Mouse (Mus musculus) monocyte, adult 5-6 weeks (primary cell): ENCODE measurements at regions not wholly inside any gene's neighbourhood (a gene's known extent, or its start where the extent isn't known, plus 50 kb on each side); places are given as distances from the start of the nearest gene placed in this dataset.

Source experiments
- ATAC-seq: fragments of 153-309, 156-312 bp; replicated peaks from 2 replicates; pipeline ENCODE4 v1.8.0; 2017; ENCODE audit warnings: mild to moderate bottlenecking; ENCODE audit not compliant: low TSS enrichment, insufficient number of reproducible peaks, severe bottlenecking, poor library complexity, low FRiP score

- ATAC-seq: no peak
These were observed 65.6 kb downstream of the En1 start for GRCm38 (mm10) chr1:120667776-120668175.

GRCm38 (mm10) chr1:120683532-120684245 is 81.5 kb downstream of the En1 start:
- ATAC-seq: no peak

GRCm38 (mm10) chr1:120685650-120686244 is 83.5 kb downstream of the En1 start:
- ATAC-seq: no peak

GRCm38 (mm10) chr1:120691571-120691970 is 89.4 kb downstream of the En1 start:
- no peak for ATAC-seq

- ATAC-seq: no peak
These were observed 96.0 kb downstream of the En1 start for GRCm38 (mm10) chr1:120698189-120698588.

GRCm38 (mm10) chr1:120704201-120704600 is 102.0 kb downstream of the En1 start:
- no peak for ATAC-seq

GRCm38 (mm10) chr1:120706011-120706410 is 103.8 kb downstream of the En1 start:
- ATAC-seq: no peak

GRCm38 (mm10) chr1:120708511-120708910 is 106.3 kb downstream of the En1 start:
- ATAC-seq: no peak

GRCm38 (mm10) chr1:120715105-120715877 is 113.1 kb downstream of the En1 start:
- no peak for ATAC-seq

GRCm38 (mm10) chr1:120726777-120727176 is 124.6 kb downstream of the En1 start:
- no peak for ATAC-seq

GRCm38 (mm10) chr1:120727427-120727826 is 125.2 kb downstream of the En1 start:
- no peak for ATAC-seq

- no peak for ATAC-seq
These were observed 129.8 kb downstream of the En1 start for GRCm38 (mm10) chr1:120732003-120732402.

- ATAC-seq: no peak
These were observed 131.5 kb downstream of the En1 start for GRCm38 (mm10) chr1:120733683-120734082.

GRCm38 (mm10) chr1:120734846-120735245 is 132.6 kb downstream of the En1 start:
- ATAC-seq: no peak

- ATAC-seq: no peak
These were observed 137.3 kb downstream of the En1 start for GRCm38 (mm10) chr1:120739499-120739898.

- ATAC-seq: no peak
These were observed 139.0 kb downstream of the En1 start for GRCm38 (mm10) chr1:120741091-120741740.

- no peak for ATAC-seq
These were observed 146.7 kb downstream of the En1 start for GRCm38 (mm10) chr1:120748963-120749362.

- ATAC-seq: no peak
These were observed 151.2 kb downstream of the En1 start for GRCm38 (mm10) chr1:120753406-120753805.

- ATAC-seq: no peak
These were observed 152.1 kb downstream of the En1 start for GRCm38 (mm10) chr1:120754337-120754736.
